Mouse (Mus musculus) midbrain, embryonic 11.5 days (tissue): ENCODE data around the gene Cyp27b1. TPM values are rescaled to one million over a fixed set of nuclear protein-coding genes. Genes with fewer than 3 reads are reported as not detected.

Source experiments
- ATAC-seq: fragments of 200-750 bp; cut with Nextera tagmentation; 2 replicates; pipeline ENCODE4 v1.8.0; 2017; ENCODE audit warnings: moderate TSS enrichment, moderate library complexity; ENCODE audit not compliant: low FRiP score
- DNase-seq: peaks from one replicate; pipeline ENCODE4 v3.0.0; 2015; ENCODE audit warnings: low spot score; ENCODE audit errors: missing footprints
- H3K27ac ChIP-seq: fragments of 300-500 bp; sonication (generic); 2 replicates; pipeline ENCODE4 v1.5.1; 2014; ENCODE audit warnings: low read depth, low read length
- H3K27me3 ChIP-seq: fragments of 300-500 bp; sonication (generic); 2 replicates; pipeline ENCODE4 v1.6.1; 2014; ENCODE audit warnings: mild to moderate bottlenecking, low read length, moderate library complexity, mixed read lengths; ENCODE audit not compliant: control insufficient read depth, insufficient read depth
- H3K36me3 ChIP-seq: fragments of 300-500 bp; sonication (generic); 2 replicates; pipeline ENCODE4 v1.6.1; 2014; ENCODE audit warnings: mild to moderate bottlenecking, low read length, moderate library complexity, mixed read lengths; ENCODE audit not compliant: control insufficient read depth, insufficient read depth
- H3K4me1 ChIP-seq: fragments of 300-500 bp; sonication (generic); 2 replicates; pipeline ENCODE4 v1.6.1; 2014; ENCODE audit warnings: low read length; ENCODE audit not compliant: control insufficient read depth, insufficient read depth
- H3K4me2 ChIP-seq: fragments of 300-500 bp; sonication (generic); 2 replicates; pipeline ENCODE4 v1.6.1; 2014; ENCODE audit warnings: mild to moderate bottlenecking, moderate library complexity
- H3K4me3 ChIP-seq: fragments of 300-500 bp; sonication (generic); 2 replicates; pipeline ENCODE4 v1.5.1; 2014; ENCODE audit warnings: low read depth, low read length
- H3K9ac ChIP-seq: fragments of 300-500 bp; sonication (generic); 2 replicates; pipeline ENCODE4 v1.6.1; 2014; ENCODE audit warnings: low read length
- H3K9me3 ChIP-seq: fragments of 300-500 bp; sonication (generic); 2 replicates; pipeline ENCODE4 v1.6.1; 2016; ENCODE audit warnings: low read length; ENCODE audit not compliant: control insufficient read depth
- WGBS: fragments of 180-500 bp; shearing (Covaris S2); extraction: QIAGEN DNeasy Blood & Tissue Kit; methylation state at CpG from one replicate; pipeline ENCODE4 v1.1.7; 2014; 5-methylcytosine and 5-hydroxymethylcytosine counted together
- polyA plus RNA-seq: library from polyadenylated mRNA; unstranded; fragments of >200 nt; fragmentation: Nextera tagmentation; extraction: Ambion mirVana; gene quantifications from 2 replicates; pipeline ENCODE4 v1.2.1, GENCODE M21; 2014

Gene Cyp27b1
- polyA plus RNA-seq, 1 experiment from 2014 or later: not detected

DNA sequence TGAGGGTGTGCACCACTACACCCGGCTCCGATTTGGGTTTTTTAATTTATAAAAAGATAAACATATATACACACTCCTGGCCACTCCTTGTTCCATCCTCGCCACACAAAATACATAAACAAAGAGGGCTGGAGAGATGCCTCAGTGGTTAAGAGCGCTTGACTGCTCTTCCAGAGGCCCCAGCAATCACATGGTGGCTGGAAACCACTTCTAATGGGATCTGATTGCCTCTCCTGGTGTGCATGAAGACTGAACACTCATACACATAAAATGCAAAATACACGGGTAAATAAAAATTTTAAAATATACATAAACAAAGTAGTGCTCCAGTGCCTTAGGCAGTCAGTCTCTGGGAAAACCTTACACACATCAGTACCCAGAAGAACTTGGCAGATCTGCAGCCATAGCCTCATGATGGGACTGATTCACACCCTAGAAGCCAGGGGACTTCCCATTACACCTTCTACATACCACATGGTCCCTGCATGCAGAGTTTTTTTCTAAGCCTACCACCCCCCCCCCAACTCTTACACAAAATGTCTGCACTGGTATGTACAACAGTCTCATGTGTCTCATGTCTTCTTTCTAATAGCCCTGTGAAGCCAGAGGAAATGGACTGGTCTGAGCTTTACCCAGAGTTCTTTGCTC lies 5.5 kb upstream of the Cyp27b1 start:
- 24% methylated on average over 5 of the region's 5 CpGs for WGBS
- ATAC-seq (no peak), DNase-seq (peak; percentile 83)
- Histone ChIP-seq H3K9ac (peak overlapping the region; percentile 71), H3K27me3 (peaks cover under 1% of the 10 kb centered on the region), H3K4me1 (peaks cover 6% of the 10 kb centered on the region), H3K9me3 (no peaks in the 10 kb centered on the region), H3K36me3 (no peaks in the 10 kb centered on the region), H3K4me2 (peak overlapping the region; percentile 99), H3K27ac (no peak overlapping the region), H3K4me3 (peak overlapping the region; percentile 82)

DNA sequence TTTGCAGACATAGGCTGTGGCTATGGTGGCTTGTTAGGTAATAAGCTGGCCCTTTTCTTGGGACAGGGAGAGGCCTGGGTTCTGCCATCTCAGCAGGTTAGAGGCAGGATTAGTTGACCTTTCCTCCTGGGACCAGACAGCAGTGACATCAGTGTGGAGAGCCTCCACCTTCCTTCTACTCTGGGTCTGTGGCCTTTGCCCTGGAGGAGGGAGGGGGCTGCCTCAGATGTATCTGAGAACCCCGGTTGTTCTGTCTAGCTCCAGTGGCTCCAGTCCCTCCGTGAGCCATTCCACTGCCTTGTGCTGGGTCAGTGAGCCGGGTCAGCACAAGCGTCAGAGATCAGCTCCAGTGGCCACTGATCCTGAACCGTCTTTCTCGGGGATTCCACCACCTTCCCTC lies 4.9 kb upstream of the Cyp27b1 start:
- ATAC-seq (no peak), DNase-seq (peak; percentile 81)
- no peaks in the 10 kb centered on the region for H3K9me3 ChIP-seq
- H3K9ac ChIP-seq: no peak overlapping the region
- H3K36me3 ChIP-seq: no peaks in the 10 kb centered on the region
- no peak overlapping the region for H3K4me3 ChIP-seq
- peaks cover 7% of the 10 kb centered on the region for H3K27me3 ChIP-seq
- no peak overlapping the region for H3K4me2 ChIP-seq
- peaks cover 6% of the 10 kb centered on the region for H3K4me1 ChIP-seq
- WGBS: 55% methylated on average over 6 of the region's 6 CpGs
- no peak overlapping the region for H3K27ac ChIP-seq

DNA sequence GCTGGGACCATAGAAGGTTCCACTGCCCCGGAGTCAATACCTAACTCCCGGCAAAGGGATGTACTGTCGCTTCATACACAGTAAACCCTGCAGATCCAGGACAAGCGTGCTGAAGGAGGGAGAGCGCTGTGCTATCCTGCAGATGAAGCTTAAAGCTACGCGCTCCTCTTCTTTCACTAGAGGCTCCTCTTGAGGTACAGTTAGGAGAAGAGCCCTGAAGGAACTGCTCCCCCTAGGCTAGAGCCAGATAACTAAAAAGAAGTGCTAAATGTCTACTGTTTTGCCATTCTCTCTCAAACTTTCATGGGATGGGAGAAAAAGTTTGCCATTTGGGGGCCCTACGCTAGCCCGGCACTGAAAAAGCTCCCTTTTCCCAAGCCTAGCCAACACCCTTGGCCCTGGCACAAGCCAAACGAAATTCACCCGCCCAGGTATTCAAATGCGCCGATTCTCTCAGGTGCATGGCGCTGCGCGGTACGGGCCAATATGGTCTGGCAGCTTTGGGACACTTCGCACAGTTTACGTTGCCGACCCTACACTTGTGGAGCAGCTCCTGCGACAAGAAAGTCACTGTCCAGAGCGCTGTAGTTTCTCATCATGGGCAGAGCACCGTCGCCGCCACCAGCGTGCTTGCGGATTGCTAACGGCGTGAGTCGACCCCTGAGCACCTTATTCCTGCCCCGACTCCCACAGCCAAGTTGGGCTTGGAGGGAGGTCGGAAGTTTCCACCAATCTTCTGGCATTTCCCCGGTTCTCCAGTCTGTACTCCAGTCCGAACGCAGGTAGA lies 751 bp downstream of the Cyp27b1 start:
- H3K9ac ChIP-seq: no peak overlapping the region
- H3K36me3 ChIP-seq: no peaks in the 10 kb centered on the region
- peaks cover 39% of the 10 kb centered on the region for H3K27me3 ChIP-seq
- 3% methylated on average over 35 of the region's 35 CpGs for WGBS
- H3K4me2 ChIP-seq: no peak overlapping the region; the same call in 1 of the 2 replicates
- H3K9me3 ChIP-seq: no peaks in the 10 kb centered on the region
- H3K27ac ChIP-seq: no peak overlapping the region
- ATAC-seq (no peak), DNase-seq (no peak)
- H3K4me1 ChIP-seq: peaks cover 7% of the 10 kb centered on the region
- H3K4me3 ChIP-seq: peak overlapping the region; percentile 0

DNA sequence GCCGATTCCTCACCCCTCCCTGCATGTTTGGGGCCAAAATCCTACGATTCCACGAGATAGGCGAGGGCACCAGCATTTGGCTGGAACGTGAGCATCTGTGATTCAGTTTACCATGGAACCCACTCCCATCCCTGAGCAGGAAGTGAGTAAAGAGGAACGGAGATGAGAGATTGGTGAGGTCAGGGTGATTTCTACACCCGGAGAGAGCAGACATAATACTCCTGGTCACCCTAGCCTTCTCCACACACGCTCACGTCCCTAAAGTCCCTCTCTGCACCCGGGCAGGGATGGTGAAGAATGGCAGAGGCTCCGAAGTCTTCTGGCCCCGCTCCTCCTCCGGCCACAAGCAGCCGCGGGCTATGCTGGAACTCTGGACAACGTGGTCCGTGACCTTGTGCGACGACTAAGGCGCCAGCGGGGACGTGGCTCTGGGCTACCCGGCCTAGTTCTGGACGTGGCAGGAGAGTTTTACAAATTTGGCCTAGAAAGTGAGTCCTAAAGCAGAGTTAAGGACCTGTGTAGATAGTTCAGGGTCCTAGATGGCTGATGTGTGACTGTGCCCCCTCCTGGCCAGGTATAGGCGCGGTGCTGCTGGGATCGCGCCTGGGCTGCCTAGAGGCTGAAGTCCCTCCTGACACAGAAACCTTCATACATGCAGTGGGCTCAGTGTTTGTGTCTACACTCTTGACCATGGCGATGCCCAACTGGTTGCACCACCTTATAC lies 1.5 kb downstream of the Cyp27b1 start:
- DNase-seq (no peak), ATAC-seq (no peak; the same call in 1 of the 2 replicates)
- peaks cover 39% of the 10 kb centered on the region for H3K27me3 ChIP-seq

DNA sequence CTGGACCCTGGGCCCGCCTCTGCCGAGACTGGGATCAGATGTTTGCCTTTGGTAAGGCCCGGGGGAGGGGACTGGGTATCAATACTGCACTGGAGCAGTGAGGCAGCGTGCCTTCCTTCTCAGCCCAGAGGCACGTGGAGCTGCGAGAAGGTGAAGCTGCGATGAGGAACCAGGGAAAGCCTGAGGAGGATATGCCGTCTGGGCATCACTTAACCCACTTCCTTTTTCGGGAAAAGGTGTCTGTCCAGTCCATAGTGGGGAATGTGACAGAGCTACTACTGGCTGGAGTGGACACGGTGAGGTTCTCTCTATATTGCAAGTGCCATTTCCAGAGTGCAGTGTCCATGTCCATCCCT lies 2.0 kb downstream of the Cyp27b1 start:
- DNase-seq (no peak), ATAC-seq (no peak)
- no peak overlapping the region for H3K4me3 ChIP-seq
- no peak overlapping the region for H3K9ac ChIP-seq
- H3K27ac ChIP-seq: no peak overlapping the region
- H3K4me2 ChIP-seq: no peak overlapping the region
- peaks cover 39% of the 10 kb centered on the region for H3K27me3 ChIP-seq
- H3K9me3 ChIP-seq: no peaks in the 10 kb centered on the region
- WGBS: 22% methylated on average over 10 of the region's 10 CpGs
- H3K36me3 ChIP-seq: 0 out of 2 replicates have a peak, but pooled peaks cover 2% of the 10 kb centered on the region
- peaks cover 7% of the 10 kb centered on the region for H3K4me1 ChIP-seq

More for the DNA sequence above, 1.5 kb downstream of the Cyp27b1 start:
- Histone ChIP-seq H3K4me1 (peaks cover 7% of the 10 kb centered on the region), H3K27ac (no peak overlapping the region), H3K4me2 (no peak overlapping the region; the same call in 1 of the 2 replicates), H3K36me3 (0 out of 2 replicates have a peak, but pooled peaks cover 2% of the 10 kb centered on the region), H3K4me3 (peak overlapping the region; percentile 0), H3K9me3 (no peaks in the 10 kb centered on the region), H3K9ac (no peak overlapping the region)
- 4% methylated on average over 29 of the region's 29 CpGs for WGBS

DNA sequence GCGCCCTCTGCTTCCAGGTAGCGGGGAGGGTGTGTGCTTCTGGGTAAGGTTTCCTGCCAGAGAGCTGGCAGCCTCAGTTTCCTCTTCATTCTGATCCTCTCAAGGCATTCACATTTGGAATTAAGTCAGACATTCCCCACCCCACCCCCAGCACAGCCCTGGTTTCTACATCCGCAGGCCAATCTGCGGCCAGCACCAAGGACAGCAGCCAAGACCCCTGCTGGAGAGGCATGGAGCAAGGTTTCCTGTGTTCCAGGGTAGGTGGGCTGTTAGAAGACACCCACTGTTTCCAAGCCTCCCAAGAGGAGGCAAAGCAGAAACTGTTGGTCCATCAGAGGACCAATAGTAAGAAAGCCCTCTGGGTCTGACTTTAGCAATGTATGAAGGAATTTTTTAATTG lies 6.6 kb downstream of the Cyp27b1 start:
- Histone ChIP-seq H3K4me2 (no peak overlapping the region), H3K27ac (no peak overlapping the region), H3K36me3 (peaks cover 13% of the 10 kb centered on the region; the same call in 1 of the 2 replicates), H3K4me1 (peaks cover 12% of the 10 kb centered on the region), H3K9me3 (no peaks in the 10 kb centered on the region), H3K27me3 (peaks cover 18% of the 10 kb centered on the region), H3K9ac (no peak overlapping the region), H3K4me3 (no peak overlapping the region)
- WGBS: 73% methylated on average over 4 of the region's 4 CpGs
- no peak for ATAC-seq
- no peak for DNase-seq

DNA sequence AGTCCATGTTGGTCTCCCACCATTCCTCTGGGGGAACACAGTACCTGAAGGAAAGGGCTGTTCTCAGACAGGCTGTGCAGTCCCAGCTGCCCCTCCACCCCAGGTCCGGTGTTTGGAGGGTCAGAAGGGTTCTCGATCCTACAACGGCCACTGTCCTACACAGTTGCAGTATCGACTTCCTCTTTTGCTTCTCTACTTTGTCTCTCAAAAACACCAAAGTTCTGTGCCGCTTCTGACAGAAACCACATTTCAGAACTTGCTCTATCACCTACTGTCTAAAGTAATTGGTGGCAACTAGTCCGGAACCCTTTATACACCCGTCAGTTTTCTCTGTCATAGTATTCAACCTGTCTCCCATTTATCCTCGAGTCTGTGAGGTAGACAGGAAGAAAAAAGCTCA lies 7.4 kb downstream of the Cyp27b1 start:
- 92% methylated on average over 8 of the region's 8 CpGs for WGBS
- Histone ChIP-seq H3K4me3 (no peak overlapping the region), H3K27ac (no peak overlapping the region), H3K36me3 (peaks cover 13% of the 10 kb centered on the region; the same call in 1 of the 2 replicates), H3K9me3 (no peaks in the 10 kb centered on the region), H3K4me1 (peaks cover 15% of the 10 kb centered on the region), H3K9ac (no peak overlapping the region), H3K27me3 (peaks cover 10% of the 10 kb centered on the region), H3K4me2 (no peak overlapping the region)
- no peak for ATAC-seq
- no peak for DNase-seq

DNA sequence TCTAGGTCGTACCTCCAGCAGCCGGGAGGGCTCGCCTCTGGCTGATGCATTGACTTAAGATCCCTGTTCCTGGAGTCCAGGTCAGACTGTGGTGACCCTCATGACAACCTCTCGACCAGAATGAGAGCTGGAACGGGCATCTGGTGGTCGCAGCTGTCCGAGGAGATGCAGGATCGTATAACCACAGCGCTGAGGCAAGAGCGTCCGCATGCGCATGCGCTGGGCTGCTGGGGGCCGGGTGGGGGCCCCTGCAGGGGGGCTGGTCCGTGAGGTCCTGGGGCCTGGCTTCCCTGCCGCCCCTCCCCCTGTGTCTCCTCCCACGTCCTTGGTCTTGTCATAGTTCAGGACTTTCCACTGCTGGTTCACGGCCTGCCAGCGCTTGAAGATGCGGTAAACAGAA lies 8.4 kb downstream of the Cyp27b1 start:
- WGBS: 92% methylated on average over 19 of the region's 20 CpGs
- DNase-seq: no peak
- Histone ChIP-seq H3K9ac (no peak overlapping the region), H3K4me2 (no peak overlapping the region), H3K9me3 (no peaks in the 10 kb centered on the region), H3K27ac (no peak overlapping the region), H3K27me3 (no peaks in the 10 kb centered on the region; the same call in 1 of the 2 replicates), H3K36me3 (peaks cover 13% of the 10 kb centered on the region; the same call in 1 of the 2 replicates), H3K4me1 (peaks cover 21% of the 10 kb centered on the region), H3K4me3 (no peak overlapping the region)
- ATAC-seq: no peak
